Mouse (Mus musculus) liver, postnatal 0 days (tissue): ENCODE results near the gene Efemp1. TPM values are rescaled to one million over a fixed set of nuclear protein-coding genes. Genes with fewer than 3 reads are reported as not detected.

Experiments used
- ATAC-seq: fragments of 200-750 bp; cut with Nextera tagmentation; 2 replicates; pipeline ENCODE4 v1.8.0; 2017; ENCODE audit warnings: mild to moderate bottlenecking, moderate library complexity
- DNase-seq: peaks from one replicate; pipeline ENCODE4 v3.0.0-alpha.2; 2016
- H3K27ac ChIP-seq: fragments of 300-500 bp; sonication (generic); 2 replicates; pipeline ENCODE4 v1.5.1; 2014; ENCODE audit warnings: antibody characterized with exemption, moderate library complexity, mild to moderate bottlenecking, low read depth
- H3K27me3 ChIP-seq: fragments of 300-500 bp; sonication (generic); 2 replicates; pipeline ENCODE4 v1.6.1; 2014; ENCODE audit warnings: low read length, control low read depth, mixed read lengths; ENCODE audit not compliant: insufficient read depth
- H3K36me3 ChIP-seq: fragments of 300-500 bp; sonication (generic); replicated peaks from 2 replicates; pipeline ENCODE4 v1.6.1; 2014; ENCODE audit warnings: mild to moderate bottlenecking, control low read depth, low read length, moderate library complexity, mixed read lengths; ENCODE audit not compliant: insufficient read depth
- H3K4me1 ChIP-seq: fragments of 300-500 bp; sonication (generic); 2 replicates; pipeline ENCODE4 v1.6.1; 2014; ENCODE audit warnings: antibody characterized with exemption, mild to moderate bottlenecking, control low read depth; ENCODE audit not compliant: insufficient read depth
- H3K4me2 ChIP-seq: fragments of 300-500 bp; sonication (generic); 2 replicates; pipeline ENCODE4 v1.6.1; 2014; ENCODE audit warnings: low read depth, mild to moderate bottlenecking, low read length, moderate library complexity, mixed read lengths
- H3K4me3 ChIP-seq: fragments of 300-500 bp; sonication (generic); 2 replicates; pipeline ENCODE4 v1.5.1; 2014; ENCODE audit warnings: low read depth, low read length
- H3K9ac ChIP-seq: fragments of 300-500 bp; sonication (generic); replicated peaks from 2 replicates; pipeline ENCODE4 v1.6.1; 2014; ENCODE audit warnings: mild to moderate bottlenecking, moderate library complexity
- H3K9me3 ChIP-seq: fragments of 300-500 bp; sonication (generic); 2 replicates; pipeline ENCODE4 v1.6.1; 2016; ENCODE audit warnings: mild to moderate bottlenecking, control low read depth, low read length, mixed read lengths
- CTCF ChIP-seq: sonication (generic); IDR thresholded peaks from 2 replicates; pipeline ENCODE4 v1.5.1; 2016; ENCODE audit warnings: antibody characterized with exemption, low read depth
- EP300 ChIP-seq: IDR thresholded peaks from 2 replicates; pipeline ENCODE4 v1.6.1; 2016; ENCODE audit warnings: antibody characterized with exemption, low read depth, mild to moderate bottlenecking
- WGBS: fragments of 180-500 bp; shearing (Covaris S2); extraction: QIAGEN DNeasy Blood & Tissue Kit; methylation state at CpG from one replicate; pipeline ENCODE4 v1.1.7; 2014; ENCODE audit not compliant: insufficient replicate concordance; 5-methylcytosine and 5-hydroxymethylcytosine counted together
- polyA plus RNA-seq: library from polyadenylated mRNA; unstranded; fragments of >200 nt; fragmentation: Nextera tagmentation; extraction: Ambion mirVana; gene quantifications from 2 replicates; pipeline ENCODE4 v1.2.1, GENCODE M21; 2015

Gene Efemp1
- polyA plus RNA-seq, 1 experiment from 2014 or later = 2.3 TPM

DNA sequence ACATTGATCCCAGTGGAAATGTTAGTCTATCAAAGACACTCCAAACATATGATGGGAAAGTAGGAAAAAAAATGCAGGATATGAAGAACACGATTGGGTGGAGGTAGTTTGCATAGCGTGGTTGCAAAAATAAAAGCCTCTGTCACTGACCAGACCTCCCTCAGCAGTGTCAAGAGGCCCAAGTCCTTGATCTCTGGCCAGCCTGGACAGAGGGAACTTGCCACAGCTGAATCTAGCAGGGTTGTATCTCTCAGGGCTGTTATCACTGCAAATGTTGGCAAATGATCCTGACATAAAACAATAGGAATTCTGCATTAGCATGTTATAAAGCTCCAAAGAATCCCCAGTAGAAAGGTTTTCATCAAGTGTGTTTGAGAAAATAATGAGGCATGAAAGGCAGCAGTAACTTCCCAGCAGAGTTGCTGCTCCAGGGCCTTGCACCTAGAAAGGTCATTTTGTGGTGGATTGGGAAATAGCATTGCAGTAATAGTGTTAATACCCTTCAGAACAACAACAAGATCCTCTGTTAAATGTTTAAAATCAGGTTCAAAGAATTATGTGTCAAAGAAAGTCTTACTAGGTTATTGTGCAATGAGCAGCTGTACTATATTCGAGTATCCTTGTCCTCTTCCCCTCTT lies 56.0 kb downstream of the Efemp1 start:
- ATAC-seq (0 out of 2 replicates have a peak, but pooled peaks have one; percentile 56), DNase-seq (no peak)
- Histone ChIP-seq H3K4me3 (no peak overlapping the region), H3K4me2 (no peak overlapping the region), H3K27me3 (no peaks in the 10 kb centered on the region), H3K36me3 (no peaks in the 10 kb centered on the region), H3K4me1 (no peaks in the 10 kb centered on the region), H3K9ac (no peak overlapping the region), H3K9me3 (no peaks in the 10 kb centered on the region), H3K27ac (no peak overlapping the region)
- TF ChIP-seq CTCF = no peak
- no peak for TF ChIP-seq EP300
- WGBS = 32% methylated on average over 3 of the region's 3 CpGs

DNA sequence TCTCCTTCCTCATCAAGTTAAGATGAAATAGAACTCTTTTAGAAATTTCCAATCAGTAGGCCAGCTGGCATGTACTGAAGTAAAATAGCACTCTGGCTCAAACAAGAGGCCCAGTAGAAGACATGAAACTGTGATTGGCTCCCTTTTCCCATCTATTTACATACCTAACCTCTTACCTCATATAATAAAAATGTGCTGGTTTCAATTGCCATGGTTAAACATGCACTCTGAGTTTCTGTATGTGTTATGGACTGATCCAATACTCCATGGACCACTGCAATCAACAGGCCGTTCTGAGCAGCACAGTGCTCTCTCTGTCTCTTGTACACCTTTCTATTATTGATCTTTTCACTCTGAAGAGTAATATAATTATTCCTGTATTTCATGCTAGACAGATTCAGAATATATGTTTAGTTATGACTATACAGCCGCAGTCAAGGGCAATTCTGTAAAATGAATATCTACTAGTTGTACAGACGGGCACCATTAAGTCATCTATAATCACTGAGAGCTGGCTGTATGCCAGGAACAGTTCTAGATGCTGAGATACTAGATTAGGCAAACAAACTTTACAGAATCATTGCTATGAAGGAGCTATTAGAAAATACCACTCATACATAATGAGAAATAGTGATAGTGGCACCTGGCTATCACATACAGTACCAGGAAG lies 59.6 kb downstream of the Efemp1 start:
- H3K27ac ChIP-seq = no peak overlapping the region
- no peak for ATAC-seq
- H3K36me3 ChIP-seq = no peaks in the 10 kb centered on the region
- no peak for DNase-seq
- WGBS = 70% methylated on average over 3 of the region's 3 CpGs
- H3K27me3 ChIP-seq = no peaks in the 10 kb centered on the region
- H3K9ac ChIP-seq = no peak overlapping the region
- TF ChIP-seq CTCF (no peak), EP300 (no peak)
- no peaks in the 10 kb centered on the region for H3K9me3 ChIP-seq
- H3K4me3 ChIP-seq = no peak overlapping the region
- no peak overlapping the region for H3K4me2 ChIP-seq
- no peaks in the 10 kb centered on the region for H3K4me1 ChIP-seq

DNA sequence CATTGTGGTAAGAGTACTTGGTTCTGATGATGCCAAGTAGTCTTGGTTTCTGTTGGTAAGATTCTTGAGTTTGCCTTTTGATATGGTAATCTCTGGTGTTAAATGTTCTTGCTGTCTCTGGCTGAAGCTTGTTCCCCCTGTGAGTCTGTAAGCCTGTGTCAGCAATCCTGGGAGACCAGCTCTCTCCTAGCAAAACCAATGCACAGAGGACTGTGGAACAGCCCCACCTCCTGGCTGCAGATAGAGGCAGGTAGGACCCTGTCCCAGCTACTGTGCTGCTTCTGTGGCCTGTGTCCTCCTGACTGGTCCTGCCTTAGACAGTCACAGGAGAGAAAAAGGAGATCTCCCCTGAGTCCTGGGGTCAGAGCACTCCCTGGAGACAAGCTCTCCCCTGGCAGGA lies 81.4 kb downstream of the Efemp1 start:
- H3K9ac ChIP-seq = no peak overlapping the region
- no peaks in the 10 kb centered on the region for H3K27me3 ChIP-seq
- no peak overlapping the region for H3K4me3 ChIP-seq
- peak; percentile 32 for TF ChIP-seq CTCF
- TF ChIP-seq EP300 = no peak
- no peak overlapping the region for H3K27ac ChIP-seq
- no peak for ATAC-seq
- no peak for DNase-seq
- H3K4me1 ChIP-seq = no peaks in the 10 kb centered on the region
- H3K36me3 ChIP-seq = no peaks in the 10 kb centered on the region
- no peaks in the 10 kb centered on the region for H3K9me3 ChIP-seq
- no peak overlapping the region for H3K4me2 ChIP-seq

GRCm38 (mm10) chr11:28939651-28940050 lies 86.6 kb downstream of the Efemp1 start:
- Histone ChIP-seq H3K36me3 (no peaks in the 10 kb centered on the region), H3K9me3 (no peaks in the 10 kb centered on the region), H3K4me1 (no peaks in the 10 kb centered on the region), H3K4me2 (no peak overlapping the region), H3K27ac (no peak overlapping the region), H3K27me3 (no peaks in the 10 kb centered on the region), H3K9ac (no peak overlapping the region), H3K4me3 (no peak overlapping the region)
- no peak for TF ChIP-seq CTCF
- WGBS = 67% methylated on average over 1 of the region's 1 CpGs
- DNase-seq = no peak
- no peak for ATAC-seq

DNA sequence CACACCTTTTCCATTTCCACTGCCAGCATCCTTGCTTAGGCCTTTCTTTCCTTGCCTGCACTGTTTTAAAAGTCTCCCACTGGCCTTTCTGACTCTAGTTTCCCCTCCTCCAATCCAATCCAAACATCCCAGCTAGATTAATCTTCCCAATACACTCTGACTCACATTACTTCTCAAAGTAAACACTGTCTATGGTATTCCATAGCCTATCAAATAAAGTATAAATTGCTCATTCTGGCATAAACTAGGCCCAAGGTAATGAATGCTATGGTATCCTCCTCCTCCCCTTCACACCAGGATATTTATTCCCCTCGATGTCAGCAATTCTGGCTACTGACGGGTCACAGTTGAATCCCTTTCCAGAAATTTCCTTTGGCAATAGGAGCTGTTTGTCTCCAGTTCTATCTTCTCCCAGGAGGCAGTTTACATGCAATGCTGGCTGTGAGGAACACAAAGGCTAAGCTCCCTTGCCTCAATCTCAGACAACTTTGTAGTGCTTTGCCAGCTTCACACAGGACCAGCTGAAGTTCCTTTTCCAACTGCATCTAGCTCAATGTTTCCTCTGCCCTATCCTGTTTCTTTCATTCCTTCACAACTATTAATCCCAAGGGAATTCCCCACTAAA lies 98.7 kb downstream of the Efemp1 start:
- Histone ChIP-seq H3K27me3 (no peaks in the 10 kb centered on the region), H3K9me3 (no peaks in the 10 kb centered on the region), H3K4me3 (no peak overlapping the region), H3K36me3 (no peaks in the 10 kb centered on the region), H3K27ac (no peak overlapping the region), H3K9ac (no peak overlapping the region), H3K4me2 (no peak overlapping the region), H3K4me1 (no peaks in the 10 kb centered on the region)
- DNase-seq = no peak
- ATAC-seq = no peak
- WGBS = 75% methylated on average over 2 of the region's 2 CpGs
- TF ChIP-seq CTCF (no peak), EP300 (no peak)

- DNase-seq (no peak), ATAC-seq (no peak)
- Histone ChIP-seq H3K27me3 (no peaks in the 10 kb centered on the region), H3K9me3 (no peaks in the 10 kb centered on the region), H3K4me2 (no peak overlapping the region), H3K9ac (no peak overlapping the region), H3K36me3 (no peaks in the 10 kb centered on the region), H3K4me1 (no peaks in the 10 kb centered on the region), H3K27ac (no peak overlapping the region), H3K4me3 (no peak overlapping the region)
- 58% methylated on average over 6 of the region's 6 CpGs for WGBS
- no peak for TF ChIP-seq EP300
- no peak for TF ChIP-seq CTCF
These were observed 101.8 kb downstream of the Efemp1 start for GRCm38 (mm10) chr11:28954673-28955304.
